Mouse (Mus musculus): ENCODE results near the gene Cmc1.

DNA sequence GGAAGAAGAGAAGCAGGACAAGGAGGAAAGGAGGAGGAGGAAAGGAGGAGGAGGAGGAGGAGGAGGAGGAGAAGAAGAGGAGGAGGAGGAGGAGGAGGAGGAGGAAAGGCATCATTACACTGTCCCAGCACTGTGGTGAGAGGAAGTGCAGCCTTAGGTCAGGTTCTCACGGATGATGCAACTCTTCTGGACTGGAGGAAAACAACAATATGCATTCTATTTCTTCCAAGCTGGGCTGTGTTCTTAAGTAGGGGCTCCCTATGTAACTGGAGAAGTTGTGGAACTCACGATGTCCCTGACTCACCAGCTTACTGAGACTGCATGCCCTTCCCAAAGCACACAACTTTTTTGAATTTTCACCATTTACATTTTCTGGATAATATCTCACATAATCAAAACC is 118.3 kb downstream of the Cmc1 start:
- TF ChIP-seq CTCF (IDR thresholded peaks at IDR 0.05; ENCODE audit: borderline replicate concordance, insufficient read depth, low read length) (no peak), POLR2A (IDR thresholded peaks at IDR 0.05; ENCODE audit: low read depth, low read length) (no peak)
